Mouse (Mus musculus): ENCODE results near the gene Cyp11a1.

Gene Cyp11a1

GRCm38 (mm10) chr9:58005753-58006461 lies at the start of gene Cyp11a1:
Gene Cyp11a1, plus strand, starts transcription at chr9:58006411.
- no peak for DNase-seq (ENCODE audit: extremely low spot score, low spot score)

DNA sequence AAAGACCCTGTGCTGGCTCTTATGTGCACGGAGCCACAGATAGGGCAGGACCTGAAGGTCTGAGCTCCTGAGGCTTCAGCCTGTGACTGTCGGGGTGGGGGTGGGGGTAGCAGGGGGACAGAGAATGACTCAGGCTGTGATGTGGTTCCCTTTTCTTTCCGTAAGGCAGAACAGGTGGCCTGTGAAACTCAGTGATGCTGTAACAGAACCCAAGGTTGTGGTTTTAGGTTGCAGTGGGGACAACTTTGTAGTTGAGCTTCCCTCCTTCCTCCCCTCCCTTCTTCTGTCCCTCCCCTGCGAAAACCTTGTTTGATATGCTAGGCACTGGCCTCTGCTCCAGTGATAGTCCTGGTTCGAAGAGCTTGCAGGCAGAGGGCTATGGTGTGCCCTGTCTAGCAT lies 49.4 kb upstream of the Cyp11a1 start:
- no peak for DNase-seq (ENCODE audit: extremely low spot score, low spot score)

- DNase-seq (ENCODE audit: extremely low spot score, low spot score): no peak
Measured at GRCm38 (mm10) chr9:57958615-57959014, 47.6 kb upstream of the Cyp11a1 start.

- no peak for DNase-seq (ENCODE audit: extremely low spot score, low spot score)
Measured at GRCm38 (mm10) chr9:57959399-57959798, 46.8 kb upstream of the Cyp11a1 start.

DNA sequence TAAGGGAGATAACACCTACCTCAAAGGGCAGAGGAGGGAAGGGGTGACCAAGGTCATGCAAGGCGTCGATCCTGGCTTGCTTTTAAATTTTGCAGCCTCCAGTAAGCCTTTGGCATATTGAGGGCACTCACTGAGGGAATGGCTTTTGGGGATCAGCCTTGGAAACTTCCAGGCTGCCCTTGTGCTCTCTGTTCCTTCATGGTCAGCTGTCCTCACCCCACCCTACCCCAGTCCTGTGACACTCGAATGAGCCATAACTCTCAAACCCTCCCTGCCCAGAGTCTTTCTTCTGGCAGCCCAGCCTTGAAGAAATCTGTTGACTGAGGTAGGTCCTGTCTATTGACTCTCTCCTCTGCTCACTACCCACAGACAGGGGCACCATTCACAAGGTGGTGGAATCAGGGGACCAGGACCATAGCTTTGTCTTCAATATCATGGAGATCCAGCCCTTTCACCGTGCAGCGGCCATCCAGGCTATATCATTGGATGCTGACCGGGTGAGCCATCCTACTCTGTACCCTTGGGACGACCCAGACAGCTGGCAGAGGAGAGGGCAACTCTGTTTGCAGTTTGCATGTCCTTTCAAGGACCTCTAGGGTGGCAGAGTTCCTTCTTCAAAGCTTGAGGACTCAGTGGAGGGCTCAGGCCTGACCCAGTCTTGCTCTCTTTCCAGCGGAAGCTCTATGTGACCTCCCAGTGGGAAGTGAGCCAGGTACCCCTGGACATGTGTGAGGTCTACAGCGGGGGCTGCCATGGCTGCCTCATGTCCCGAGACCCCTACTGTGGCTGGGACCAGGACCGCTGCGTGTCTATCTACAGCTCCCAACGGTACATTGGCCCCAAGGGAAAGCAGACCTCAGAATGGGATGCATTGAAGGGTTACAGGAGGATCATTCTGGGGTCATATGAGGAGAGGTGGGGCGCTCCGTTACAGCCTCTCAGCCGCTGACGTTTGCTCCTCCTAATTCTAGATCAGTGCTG lies 46.0 kb upstream of the Cyp11a1 start:
- DNase-seq (ENCODE audit: extremely low spot score, low spot score): no peak

DNA sequence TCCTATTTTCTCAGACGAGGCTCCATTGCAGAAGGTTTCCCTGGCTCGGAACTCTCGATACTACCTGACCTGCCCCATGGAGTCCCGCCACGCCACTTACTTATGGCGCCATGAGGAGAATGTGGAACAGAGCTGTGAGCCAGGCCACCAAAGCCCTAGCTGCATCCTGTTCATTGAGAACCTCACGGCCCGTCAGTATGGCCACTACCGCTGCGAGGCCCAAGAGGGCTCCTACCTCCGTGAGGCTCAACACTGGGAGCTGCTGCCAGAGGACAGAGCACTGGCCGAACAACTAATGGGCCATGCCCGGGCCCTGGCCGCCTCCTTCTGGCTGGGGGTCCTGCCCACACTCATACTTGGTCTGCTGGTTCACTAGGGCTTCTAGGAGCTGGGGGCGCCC lies 45.0 kb upstream of the Cyp11a1 start:
- DNase-seq (ENCODE audit: extremely low spot score, low spot score): no peak

GRCm38 (mm10) chr9:57961863-57962778 lies 44.1 kb upstream of the Cyp11a1 start:
- DNase-seq (ENCODE audit: extremely low spot score, low spot score): no peak

DNA sequence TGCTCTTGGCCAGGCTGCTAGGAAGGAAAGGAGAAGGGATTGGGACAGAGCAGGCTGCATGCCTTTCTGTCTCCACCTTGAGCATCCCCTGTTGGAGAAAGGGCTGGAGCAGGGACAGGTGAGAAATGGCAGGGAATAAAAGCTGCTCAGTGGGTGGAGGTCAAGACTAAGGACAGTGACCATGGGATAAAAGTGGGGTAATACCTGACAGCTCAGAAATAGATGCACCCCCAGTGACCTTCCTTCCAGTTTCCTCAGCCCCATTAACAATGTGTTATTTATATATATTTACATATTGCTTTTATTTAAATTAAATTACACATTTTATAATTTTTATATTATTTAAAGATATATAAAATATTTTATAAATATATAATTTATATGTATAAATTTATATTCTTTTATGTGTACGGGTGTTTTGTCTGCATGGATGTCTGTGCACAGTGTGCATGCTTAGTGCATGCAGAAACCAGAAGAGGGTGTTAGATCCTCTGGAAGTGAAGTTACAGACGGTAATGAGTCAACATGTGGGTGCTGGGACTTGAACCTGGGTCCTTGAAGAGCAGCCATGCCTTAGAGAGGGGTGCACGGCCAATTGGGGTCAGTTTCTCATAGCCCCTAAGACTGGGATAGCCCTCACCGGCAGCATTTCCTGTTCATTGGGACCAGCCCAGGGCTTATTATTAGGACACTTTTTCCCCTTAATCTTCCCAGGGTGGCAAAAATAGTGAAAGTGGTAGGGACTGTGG lies 42.8 kb upstream of the Cyp11a1 start:
- no peak for DNase-seq (ENCODE audit: extremely low spot score, low spot score)

DNA sequence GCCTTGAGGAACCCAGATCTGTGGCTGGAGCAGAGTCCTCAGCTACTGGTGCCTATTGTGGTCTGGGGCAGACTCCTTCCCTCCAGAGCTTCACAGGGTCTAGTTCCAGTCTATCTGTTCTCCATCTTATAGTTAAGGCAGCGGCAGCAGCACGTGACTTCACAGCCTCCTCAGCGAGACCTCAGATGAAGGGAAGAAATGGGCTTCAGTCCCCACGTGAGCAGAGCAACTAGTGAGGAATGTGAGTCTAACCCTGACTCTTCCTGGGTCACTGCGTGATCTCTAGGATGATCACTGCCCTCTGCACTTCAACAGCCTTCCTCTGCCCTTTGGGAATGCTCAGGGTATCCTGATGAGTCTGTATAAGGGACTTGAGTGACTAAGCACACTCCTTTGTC lies 42.2 kb upstream of the Cyp11a1 start:
- DNase-seq (ENCODE audit: extremely low spot score, low spot score): no peak

GRCm38 (mm10) chr9:57964528-57965250 lies 41.5 kb upstream of the Cyp11a1 start:
- no peak for DNase-seq (ENCODE audit: extremely low spot score, low spot score)

- DNase-seq (ENCODE audit: extremely low spot score, low spot score): no peak
Measured at GRCm38 (mm10) chr9:57965281-57966185, 40.7 kb upstream of the Cyp11a1 start.

DNA sequence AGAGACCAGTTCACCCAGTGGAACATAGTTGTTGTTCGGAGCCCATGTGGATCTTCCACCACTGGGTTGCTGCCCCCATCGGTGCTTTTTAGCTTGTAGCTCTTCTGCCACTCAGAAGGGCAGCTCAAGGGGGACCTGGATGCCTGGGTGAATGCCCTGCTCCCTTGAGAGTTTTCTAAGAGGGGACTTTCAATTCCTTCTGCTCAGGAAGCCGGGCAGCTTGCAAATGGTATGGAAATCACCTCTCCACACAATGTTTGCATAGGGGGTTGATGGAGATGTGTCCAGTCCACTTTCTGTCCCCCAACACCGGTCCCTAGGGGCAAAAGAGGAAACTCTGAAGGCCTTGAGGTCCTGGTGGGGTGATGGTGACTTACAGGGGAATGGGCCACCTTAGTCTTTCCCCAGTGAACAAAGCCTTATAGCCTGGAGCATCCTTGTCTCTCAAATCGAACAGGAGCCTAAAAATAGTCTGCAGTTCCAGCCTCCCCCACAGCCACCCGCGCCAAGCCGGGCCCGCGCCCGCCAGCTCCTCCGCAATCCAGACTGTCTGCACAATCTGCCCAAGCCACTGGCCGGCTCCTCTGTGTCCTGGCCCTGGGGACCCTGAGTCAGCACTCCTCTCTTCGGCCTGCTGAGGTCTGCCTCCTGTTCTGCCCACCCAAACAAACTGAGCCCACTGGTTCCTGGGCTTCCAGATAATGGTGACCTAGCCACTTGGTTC lies 38.8 kb upstream of the Cyp11a1 start:
- DNase-seq (ENCODE audit: extremely low spot score, low spot score): no peak

- DNase-seq (ENCODE audit: extremely low spot score, low spot score): no peak
Measured at GRCm38 (mm10) chr9:57968166-57968771, 37.9 kb upstream of the Cyp11a1 start.

DNA sequence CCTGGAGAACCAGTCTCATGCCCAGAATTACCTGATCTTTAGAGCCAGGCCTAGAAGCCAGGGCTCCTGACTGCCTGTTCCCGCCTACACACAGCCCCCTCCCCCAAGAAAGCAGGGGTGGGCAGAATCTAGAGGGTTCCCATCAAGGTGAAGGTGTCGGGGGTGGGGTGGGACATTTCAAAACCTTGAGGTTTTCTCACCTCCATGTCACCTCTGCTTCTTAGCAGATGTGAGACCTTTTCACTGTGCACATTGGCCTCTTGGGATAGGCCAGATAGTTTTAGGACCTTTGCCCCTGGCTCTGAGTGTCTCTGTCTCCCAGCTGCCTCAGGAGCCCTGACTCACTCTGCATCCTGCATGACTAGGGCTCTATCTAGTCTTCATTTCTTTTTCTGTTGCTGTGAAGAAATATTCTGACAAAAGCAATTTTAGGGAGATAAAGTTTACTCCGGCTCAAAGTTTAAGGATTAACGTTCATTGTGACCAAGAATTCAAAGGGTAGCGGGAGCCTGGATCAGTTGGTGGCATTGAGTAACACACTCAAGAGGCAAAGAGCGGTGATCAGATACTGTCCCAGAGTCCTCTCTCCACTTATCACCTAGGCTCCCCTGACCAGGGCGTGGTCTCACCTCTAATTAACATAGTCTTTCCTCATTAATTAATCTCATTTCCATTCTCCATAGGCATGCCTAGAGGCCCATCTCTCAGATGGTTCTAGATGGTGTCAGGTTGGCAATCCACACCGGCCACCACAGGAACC lies 37.2 kb upstream of the Cyp11a1 start:
- no peak for DNase-seq (ENCODE audit: extremely low spot score, low spot score)

DNA sequence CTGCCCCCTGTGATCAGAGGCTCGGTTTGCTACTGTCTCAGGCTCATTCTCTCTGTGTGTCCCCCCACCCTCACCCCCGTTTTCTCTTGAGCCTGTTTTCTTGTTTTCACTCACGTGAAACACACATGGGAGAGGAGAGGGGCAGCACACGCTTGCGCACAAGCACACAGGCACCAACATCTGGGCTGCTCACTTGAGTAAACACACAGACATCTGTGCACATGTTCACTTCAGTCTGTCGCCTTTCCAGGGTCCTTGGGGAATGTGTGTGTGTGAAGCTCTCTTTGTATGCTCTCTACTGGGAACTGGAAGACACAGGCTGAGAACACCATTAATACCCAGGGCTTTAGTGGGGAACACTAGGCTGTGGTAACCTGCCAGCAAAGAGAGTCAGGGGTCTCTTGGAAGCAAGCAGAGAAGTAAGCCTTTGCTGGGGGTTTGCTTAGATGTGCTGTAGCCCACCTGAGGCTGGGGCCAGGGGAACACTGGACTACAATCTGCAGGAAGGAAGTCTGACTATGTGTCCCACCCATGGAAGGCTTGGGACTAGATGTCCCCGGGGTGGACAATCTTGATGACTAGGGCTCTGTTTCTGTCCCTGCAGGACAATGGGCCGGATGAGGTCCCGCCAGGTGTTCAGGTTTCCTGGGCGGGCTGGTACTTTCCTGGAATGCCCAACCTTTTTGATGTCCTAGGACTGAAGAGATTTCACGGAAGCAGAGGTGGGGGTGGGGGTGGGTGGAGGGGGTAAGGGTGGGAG lies 36.3 kb upstream of the Cyp11a1 start:
- DNase-seq (ENCODE audit: extremely low spot score, low spot score): no peak

- no peak for DNase-seq (ENCODE audit: extremely low spot score, low spot score)
Measured at GRCm38 (mm10) chr9:57971413-57971812, 34.8 kb upstream of the Cyp11a1 start.

Measured in neural tube, embryonic 10.5 days (tissue).